Mouse (Mus musculus) midbrain, postnatal 0 days (tissue): ENCODE measurements around the gene Plbd1. TPM values are rescaled to one million over a fixed set of nuclear protein-coding genes. Genes with fewer than 3 reads are reported as not detected.

ENCODE experiments used
- ATAC-seq: fragments of 200-750 bp; cut with Nextera tagmentation; 2 replicates; pipeline ENCODE4 v1.8.0; 2017; ENCODE audit warnings: moderate number of reproducible peaks, mild to moderate bottlenecking, moderate TSS enrichment, moderate library complexity; ENCODE audit not compliant: low FRiP score
- DNase-seq: peaks from one replicate; pipeline ENCODE4 v3.0.0-alpha.2; 2015; ENCODE audit warnings: low spot score
- H3K27ac ChIP-seq: fragments of 300-500 bp; sonication (generic); 2 replicates; pipeline ENCODE4 v1.5.1; 2014; ENCODE audit warnings: low read depth, mild to moderate bottlenecking, low read length, mixed read lengths
- H3K27me3 ChIP-seq: fragments of 300-500 bp; sonication (generic); 2 replicates; pipeline ENCODE4 v1.6.1; 2014; ENCODE audit warnings: low read length, control low read depth, mixed read lengths; ENCODE audit not compliant: insufficient read depth
- H3K36me3 ChIP-seq: fragments of 300-500 bp; sonication (generic); 2 replicates; pipeline ENCODE4 v1.6.1; 2014; ENCODE audit warnings: low read length, control low read depth, mixed read lengths; ENCODE audit not compliant: insufficient read depth
- H3K4me1 ChIP-seq: fragments of 300-500 bp; sonication (generic); 2 replicates; pipeline ENCODE4 v1.6.1; 2014; ENCODE audit warnings: mild to moderate bottlenecking, control low read depth, antibody characterized with exemption, low read length, mixed read lengths; ENCODE audit not compliant: insufficient read depth
- H3K4me2 ChIP-seq: fragments of 300-500 bp; sonication (generic); 2 replicates; pipeline ENCODE4 v1.6.1; 2014; ENCODE audit warnings: low read depth, mild to moderate bottlenecking, low read length, mixed read lengths; ENCODE audit not compliant: poor library complexity, severe bottlenecking
- H3K4me3 ChIP-seq: fragments of 300-500 bp; sonication (generic); 2 replicates; pipeline ENCODE4 v1.5.1; 2014; ENCODE audit warnings: low read depth, mild to moderate bottlenecking, low read length, moderate library complexity
- H3K9ac ChIP-seq: fragments of 300-500 bp; sonication (generic); replicated peaks from 2 replicates; pipeline ENCODE4 v1.6.1; 2014; ENCODE audit warnings: mild to moderate bottlenecking, low read length, moderate library complexity, mixed read lengths; ENCODE audit not compliant: poor library complexity, severe bottlenecking
- H3K9me3 ChIP-seq: fragments of 300-500 bp; sonication (generic); 2 replicates; pipeline ENCODE4 v1.6.1; 2016; ENCODE audit warnings: low read length, control low read depth
- CTCF ChIP-seq: IDR thresholded peaks from 2 replicates; pipeline ENCODE4 v1.5.1; 2016; ENCODE audit warnings: antibody characterized with exemption, mild to moderate bottlenecking
- WGBS: fragments of 180-500 bp; shearing (Covaris S2); extraction: QIAGEN DNeasy Blood & Tissue Kit; methylation state at CpG from one replicate; pipeline ENCODE4 v1.1.7; 2014; 5-methylcytosine and 5-hydroxymethylcytosine counted together
- polyA plus RNA-seq: library from polyadenylated mRNA; unstranded; fragments of >200 nt; fragmentation: Nextera tagmentation; extraction: Ambion mirVana; gene quantifications from 2 replicates; pipeline ENCODE4 v1.2.1, GENCODE M21; 2015
- total RNA-seq: library from RNA; depleted of rRNA; stranded (reverse); fragments of >200 nt; gene quantifications from 2 replicates; pipeline ENCODE4 v1.2.3, GENCODE M21; 2014

The Plbd1 gene
- total and polyA plus RNA-seq, 2 experiments from 2014 or later = 0.27 TPM; not detected in 1

GRCm38 (mm10) chr6:136631945-136632534 lies 29.7 kb downstream of the Plbd1 start:
- H3K9ac ChIP-seq = no peak overlapping the region
- no peaks in the 10 kb centered on the region for H3K27me3 ChIP-seq
- ATAC-seq (no peak), DNase-seq (no peak)
- H3K4me3 ChIP-seq = no peak overlapping the region
- no peaks in the 10 kb centered on the region for H3K9me3 ChIP-seq
- H3K4me2 ChIP-seq = no peak overlapping the region
- no peak overlapping the region for H3K27ac ChIP-seq
- no peak for TF ChIP-seq CTCF
- WGBS = 87% methylated on average over 13 of the region's 13 CpGs
- H3K4me1 ChIP-seq = no peaks in the 10 kb centered on the region
- no peaks in the 10 kb centered on the region for H3K36me3 ChIP-seq

GRCm38 (mm10) chr6:136631519-136631918 lies 30.2 kb downstream of the Plbd1 start:
- Histone ChIP-seq H3K9me3 (no peaks in the 10 kb centered on the region), H3K4me3 (no peak overlapping the region)
- WGBS = 92% methylated on average over 8 of the region's 8 CpGs

GRCm38 (mm10) chr6:136629639-136630038 lies 32.1 kb downstream of the Plbd1 start:
- Histone ChIP-seq H3K4me1 (no peaks in the 10 kb centered on the region), H3K9ac (no peak overlapping the region), H3K4me3 (no peak overlapping the region), H3K9me3 (no peaks in the 10 kb centered on the region), H3K27ac (no peak overlapping the region), H3K36me3 (no peaks in the 10 kb centered on the region), H3K27me3 (no peaks in the 10 kb centered on the region), H3K4me2 (no peak overlapping the region)
- WGBS = 96% methylated on average over 5 of the region's 5 CpGs
- TF ChIP-seq CTCF = no peak
- DNase-seq (no peak), ATAC-seq (no peak)

More at GRCm38 (mm10) chr6:136631519-136631918, 30.2 kb downstream of the Plbd1 start:
- no peak overlapping the region for H3K9ac ChIP-seq
- TF ChIP-seq CTCF = no peak
- H3K27me3 ChIP-seq = no peaks in the 10 kb centered on the region
- ATAC-seq (no peak), DNase-seq (no peak)
- H3K27ac ChIP-seq = no peak overlapping the region
- no peak overlapping the region for H3K4me2 ChIP-seq
- H3K36me3 ChIP-seq = no peaks in the 10 kb centered on the region
- no peaks in the 10 kb centered on the region for H3K4me1 ChIP-seq

- Histone ChIP-seq H3K4me2 (no peak overlapping the region), H3K9me3 (no peaks in the 10 kb centered on the region), H3K36me3 (no peaks in the 10 kb centered on the region), H3K27me3 (no peaks in the 10 kb centered on the region), H3K4me1 (no peaks in the 10 kb centered on the region), H3K27ac (no peak overlapping the region), H3K4me3 (no peak overlapping the region), H3K9ac (no peak overlapping the region)
- DNase-seq (no peak), ATAC-seq (no peak)
- TF ChIP-seq CTCF = no peak
- 91% methylated on average over 12 of the region's 12 CpGs for WGBS
Measured at GRCm38 (mm10) chr6:136625421-136625820, 36.3 kb downstream of the Plbd1 start.

- Histone ChIP-seq H3K4me2 (no peak overlapping the region), H3K4me3 (no peak overlapping the region), H3K9me3 (no peaks in the 10 kb centered on the region), H3K36me3 (no peaks in the 10 kb centered on the region), H3K4me1 (no peaks in the 10 kb centered on the region), H3K27ac (no peak overlapping the region), H3K9ac (no peak overlapping the region), H3K27me3 (no peaks in the 10 kb centered on the region)
- ATAC-seq = no peak
- WGBS = 55% methylated on average over 17 of the region's 17 CpGs
- DNase-seq = peak; percentile 86
- TF ChIP-seq CTCF = peak; percentile 77
Measured at GRCm38 (mm10) chr6:136620361-136621139, 41.2 kb downstream of the Plbd1 start.

- no peaks in the 10 kb centered on the region for H3K9me3 ChIP-seq
- peak; percentile 51 for DNase-seq
- no peak for ATAC-seq
Measured at GRCm38 (mm10) chr6:136614156-136614555, 47.6 kb downstream of the Plbd1 start.

More at GRCm38 (mm10) chr6:136614156-136614555, 47.6 kb downstream of the Plbd1 start:
- H3K4me1 ChIP-seq = no peaks in the 10 kb centered on the region
- TF ChIP-seq CTCF = no peak
- H3K4me3 ChIP-seq = no peak overlapping the region
- H3K27me3 ChIP-seq = no peaks in the 10 kb centered on the region
- H3K4me2 ChIP-seq = no peak overlapping the region
- no peak overlapping the region for H3K27ac ChIP-seq
- WGBS = 92% methylated on average over 3 of the region's 3 CpGs
- no peak overlapping the region for H3K9ac ChIP-seq
- H3K36me3 ChIP-seq = 0 out of 2 replicates have a peak, but pooled peaks cover 4% of the 10 kb centered on the region
